Mouse (Mus musculus) forebrain, embryonic 10.5 days (tissue): ENCODE results near the gene Scyl1. TPM values are rescaled to one million over a fixed set of nuclear protein-coding genes. Genes with fewer than 3 reads are reported as not detected.

ENCODE experiments used
- DNase-seq: peaks from one replicate; pipeline ENCODE4 v3.0.0-alpha.2; 2017; ENCODE audit warnings: low spot score; ENCODE audit errors: extremely low spot score
- H3K27ac ChIP-seq: fragments of 300-500 bp; sonication (generic); 2 replicates; pipeline ENCODE4 v1.5.1; 2016; ENCODE audit warnings: mild to moderate bottlenecking
- H3K27me3 ChIP-seq: fragments of 300-500 bp; sonication (generic); 2 replicates; pipeline ENCODE4 v1.6.1; 2016; ENCODE audit warnings: mild to moderate bottlenecking; ENCODE audit not compliant: poor library complexity, severe bottlenecking
- H3K36me3 ChIP-seq: fragments of 300-500 bp; sonication (generic); replicated peaks from 2 replicates; pipeline ENCODE4 v1.6.1; 2016; ENCODE audit warnings: mild to moderate bottlenecking, moderate library complexity
- H3K4me1 ChIP-seq: fragments of 300-500 bp; sonication (generic); 2 replicates; pipeline ENCODE4 v1.6.1; 2016
- H3K4me3 ChIP-seq: fragments of 300-500 bp; sonication (generic); 2 replicates; pipeline ENCODE4 v1.5.1; 2016; ENCODE audit warnings: mild to moderate bottlenecking, moderate library complexity
- H3K9me3 ChIP-seq: fragments of 300-500 bp; sonication (generic); 2 replicates; pipeline ENCODE4 v1.6.1; 2016; ENCODE audit warnings: mild to moderate bottlenecking, moderate library complexity
- WGBS: fragments of 180-500 bp; shearing (Covaris S2); methylation state at CpG from one replicate; pipeline ENCODE4 v1.1.7; 2016; 5-methylcytosine and 5-hydroxymethylcytosine counted together
- polyA plus RNA-seq: library from polyadenylated mRNA; unstranded; fragments of >200 nt; fragmentation: Nextera tagmentation; extraction: Ambion mirVana; gene quantifications from 2 replicates; pipeline ENCODE4 v1.2.1, GENCODE M21; 2016

The Scyl1 gene
- polyA plus RNA-seq, 1 experiment from 2014 or later: 64.6 TPM

DNA sequence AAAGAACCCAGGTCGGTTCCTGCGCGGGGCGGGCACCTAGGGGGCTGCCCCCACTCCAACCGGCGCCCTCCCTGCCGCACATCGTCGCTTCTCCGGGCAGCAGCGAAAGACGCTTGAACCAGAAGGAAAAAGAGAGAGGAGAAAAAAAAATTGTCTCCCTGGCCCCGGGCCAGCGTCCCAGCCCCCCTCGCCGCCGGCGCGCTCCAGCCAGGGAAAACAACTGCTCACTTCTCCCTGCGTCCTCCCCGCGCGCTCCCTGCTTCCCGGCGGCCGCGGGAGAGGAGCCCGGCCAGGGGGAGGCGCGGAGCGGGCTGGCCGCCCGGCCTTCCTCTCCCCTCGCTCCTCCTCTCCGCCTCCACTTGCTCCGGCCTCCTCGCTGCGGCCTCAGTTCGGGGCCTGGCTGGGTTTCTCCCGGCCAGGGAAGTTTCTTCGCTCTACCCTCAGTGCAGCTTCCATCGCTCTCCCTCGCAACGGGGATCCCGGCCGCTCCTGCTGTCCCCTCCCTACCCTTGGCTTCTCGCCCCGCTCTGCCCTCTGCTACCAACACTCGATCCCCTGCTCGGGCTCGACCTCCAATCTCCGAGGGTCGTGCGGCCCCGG, 29.5 kb downstream of the Scyl1 start:
- peaks cover 89% of the 10 kb centered on the region for H3K27me3 ChIP-seq
- peak overlapping the region; percentile 88 for H3K27ac ChIP-seq
- no peaks in the 10 kb centered on the region for H3K36me3 ChIP-seq
- DNase-seq: peak; percentile 54
- H3K4me1 ChIP-seq: peaks cover 60% of the 10 kb centered on the region
- peak overlapping the region; percentile 77 for H3K4me3 ChIP-seq
- H3K9me3 ChIP-seq: no peaks in the 10 kb centered on the region
- WGBS: 1% methylated on average over 54 of the region's 55 CpGs

GRCm38 (mm10) chr19:5740320-5741317, 30.6 kb downstream of the Scyl1 start, which contains the start of gene Ltbp3:
Gene Ltbp3 (plus strand): TSS chr19:5740904.
- Histone ChIP-seq H3K27me3 (peaks cover 80% of the 10 kb centered on the region), H3K27ac (peak within 1 kb of the TSS; percentile 88), H3K4me3 (peak within 1 kb of the TSS; percentile 77), H3K9me3 (no peaks in the 10 kb centered on the region), H3K36me3 (no peaks in the 10 kb centered on the region), H3K4me1 (peaks cover 48% of the 10 kb centered on the region)
- 12% methylated on average over 14 of the region's 14 CpGs for WGBS
- no peak for DNase-seq

- no peak overlapping the region for H3K4me3 ChIP-seq
- DNase-seq: no peak
- peaks cover 68% of the 10 kb centered on the region for H3K27me3 ChIP-seq
- no peak overlapping the region for H3K27ac ChIP-seq
- H3K36me3 ChIP-seq: no peaks in the 10 kb centered on the region
- peaks cover 41% of the 10 kb centered on the region for H3K4me1 ChIP-seq
- no peaks in the 10 kb centered on the region for H3K9me3 ChIP-seq
- 57% methylated on average over 2 of the region's 2 CpGs for WGBS
These were observed 31.8 kb downstream of the Scyl1 start for GRCm38 (mm10) chr19:5739446-5739845.

GRCm38 (mm10) chr19:5734325-5734724, 36.9 kb downstream of the Scyl1 start:
- DNase-seq: no peak
- Histone ChIP-seq H3K27me3 (peaks cover 17% of the 10 kb centered on the region), H3K27ac (no peak overlapping the region), H3K36me3 (peaks cover 9% of the 10 kb centered on the region), H3K4me1 (peaks cover 28% of the 10 kb centered on the region), H3K9me3 (no peaks in the 10 kb centered on the region), H3K4me3 (no peak overlapping the region)
- WGBS: 83% methylated on average over 9 of the region's 9 CpGs

DNA sequence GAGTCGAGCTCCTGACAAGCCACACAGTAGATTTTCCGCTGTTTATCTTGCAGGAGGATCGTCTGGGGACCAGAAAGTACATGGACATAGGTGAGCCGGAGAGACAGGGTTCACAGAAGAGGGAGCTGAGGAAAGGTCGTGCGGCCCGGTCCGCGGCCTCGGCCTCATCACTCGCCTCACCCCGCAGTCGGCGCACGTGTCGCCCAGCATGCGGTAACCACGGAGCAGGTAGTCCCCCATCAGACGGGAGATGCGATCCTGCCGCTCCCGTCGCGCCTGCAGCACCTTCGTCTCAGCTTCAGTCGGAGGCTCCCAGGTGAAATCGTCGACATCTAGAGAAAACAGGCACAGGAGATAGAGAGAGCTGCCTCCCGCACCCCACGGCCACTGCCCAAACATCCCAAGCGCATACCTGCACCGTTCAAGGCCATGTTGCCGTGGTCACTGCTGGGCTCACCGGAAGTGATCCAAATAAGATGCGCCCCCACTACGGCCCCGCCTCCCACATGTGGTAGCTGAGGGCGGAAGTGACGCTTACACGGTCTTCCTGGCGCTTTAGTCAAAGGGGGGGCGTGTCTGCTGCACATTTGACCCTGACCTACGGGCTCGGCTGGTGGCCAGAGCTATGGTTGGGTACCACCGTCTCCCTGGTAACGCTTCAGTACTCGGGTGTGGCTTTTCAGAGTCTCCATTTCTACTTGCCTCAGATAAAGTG, 39.8 kb downstream of the Scyl1 start:
- peak; percentile 98 for DNase-seq
- Histone ChIP-seq H3K4me3 (peak overlapping the region; percentile 88), H3K4me1 (peaks cover 56% of the 10 kb centered on the region), H3K27me3 (peaks cover 10% of the 10 kb centered on the region), H3K36me3 (peaks cover 17% of the 10 kb centered on the region), H3K27ac (peak overlapping the region; percentile 84), H3K9me3 (no peaks in the 10 kb centered on the region)
- under 1% methylated on average over 47 of the region's 47 CpGs for WGBS

- Histone ChIP-seq H3K4me1 (peaks cover 65% of the 10 kb centered on the region), H3K27me3 (peaks cover 17% of the 10 kb centered on the region), H3K36me3 (peaks cover 23% of the 10 kb centered on the region), H3K27ac (peak overlapping the region; percentile 84), H3K9me3 (no peaks in the 10 kb centered on the region), H3K4me3 (peak overlapping the region; percentile 88)
- DNase-seq: no peak
- 77% methylated on average over 29 of the region's 29 CpGs for WGBS
These were observed 40.7 kb downstream of the Scyl1 start for GRCm38 (mm10) chr19:5730314-5731186.

DNA sequence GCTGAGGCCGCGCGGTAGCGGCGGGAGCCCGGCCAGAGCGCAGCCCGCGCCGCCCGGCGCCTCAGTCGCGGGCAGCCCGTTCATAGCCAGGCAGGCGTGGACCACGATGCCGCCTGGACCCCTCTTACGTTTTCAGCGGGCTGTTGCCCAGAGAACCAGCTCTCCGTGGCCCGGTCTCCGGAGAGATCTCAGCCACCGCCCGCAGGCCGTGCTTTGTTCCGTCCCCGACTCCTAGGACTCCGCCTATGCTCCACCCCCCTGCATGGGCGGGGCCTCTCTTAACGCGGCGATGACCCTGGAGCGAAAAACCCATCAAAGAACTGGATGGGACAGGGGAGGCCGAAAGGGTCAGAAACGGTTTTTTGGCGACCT, 41.8 kb downstream of the Scyl1 start, which contains the start of gene Fam89b:
Fam89b (minus strand) TSS at position 210 of the 372 bp plus-strand sequence.
- Histone ChIP-seq H3K27me3 (peaks cover 17% of the 10 kb centered on the region), H3K4me1 (peaks cover 76% of the 10 kb centered on the region), H3K36me3 (peaks cover 34% of the 10 kb centered on the region), H3K4me3 (peak within 1 kb of the TSS; percentile 88), H3K27ac (peak within 1 kb of the TSS; percentile 98), H3K9me3 (no peaks in the 10 kb centered on the region)
- WGBS: under 1% methylated on average over 37 of the region's 37 CpGs
- peak; percentile 85 for DNase-seq

DNA sequence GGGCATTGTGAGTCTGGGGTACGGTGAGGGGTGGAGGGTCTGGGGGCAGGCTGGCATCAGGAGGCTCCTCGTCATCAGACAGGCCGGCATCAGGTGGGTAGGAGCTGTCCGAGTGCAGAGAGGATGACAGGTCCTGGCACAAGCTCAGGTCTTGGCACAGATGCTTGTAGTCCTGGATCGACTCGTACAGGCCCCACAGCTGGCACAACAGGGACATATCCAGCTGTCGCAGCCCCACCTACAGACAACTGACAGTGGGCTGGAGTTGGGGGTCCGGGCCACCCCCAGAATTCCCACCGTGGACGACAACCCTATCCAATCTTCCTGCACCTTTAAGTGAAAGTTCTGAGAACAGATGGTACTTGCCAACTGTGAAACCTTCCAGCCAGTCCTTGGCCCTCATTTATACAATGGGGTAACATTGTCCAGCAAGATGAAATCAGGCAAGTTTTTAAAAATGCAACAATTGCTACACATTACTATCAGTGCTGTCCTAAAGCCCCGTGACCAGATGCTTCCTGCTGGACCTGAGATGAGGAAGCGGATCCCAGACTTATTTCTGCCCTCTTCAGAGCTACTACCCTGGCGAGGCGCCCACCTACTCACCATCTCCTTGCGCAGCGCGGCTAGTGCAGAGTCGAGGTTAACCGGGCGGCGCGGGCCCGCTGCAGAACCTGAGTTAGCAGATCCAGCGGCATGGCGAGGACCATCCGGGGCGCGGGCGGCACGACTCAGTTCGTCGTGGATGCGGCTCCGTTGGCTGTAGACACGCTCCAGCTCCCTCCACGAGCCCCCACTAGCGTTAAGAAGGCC, 42.4 kb downstream of the Scyl1 start:
- peaks cover 77% of the 10 kb centered on the region for H3K4me1 ChIP-seq
- peak overlapping the region; percentile 88 for H3K4me3 ChIP-seq
- 13% methylated on average over 37 of the region's 37 CpGs for WGBS
- peaks cover 17% of the 10 kb centered on the region for H3K27me3 ChIP-seq
- peak overlapping the region; percentile 98 for H3K27ac ChIP-seq
- H3K9me3 ChIP-seq: no peaks in the 10 kb centered on the region
- no peak for DNase-seq
- peaks cover 40% of the 10 kb centered on the region for H3K36me3 ChIP-seq

DNA sequence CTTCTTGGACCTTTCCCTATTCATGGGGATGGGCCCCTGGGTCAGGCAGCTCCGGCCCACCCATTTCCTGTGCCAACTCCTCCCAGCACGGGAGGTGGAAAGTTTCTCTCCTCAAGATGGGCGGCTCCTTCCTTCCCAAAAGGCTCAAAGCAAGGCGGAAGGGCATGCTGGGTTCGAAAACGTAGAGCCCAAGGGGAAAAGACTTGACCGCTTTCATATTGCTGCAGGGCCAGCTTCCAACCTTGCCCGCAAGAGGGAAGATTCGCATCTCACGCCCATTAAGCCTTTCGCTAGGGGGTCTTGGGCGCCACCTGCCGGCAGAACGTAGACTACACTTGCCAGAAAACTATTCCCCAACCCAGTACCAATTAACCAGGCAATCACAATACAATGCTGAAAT, 43.5 kb downstream of the Scyl1 start:
- peak; percentile 89 for DNase-seq
- no peaks in the 10 kb centered on the region for H3K9me3 ChIP-seq
- H3K27ac ChIP-seq: peak overlapping the region; percentile 49
- peaks cover 77% of the 10 kb centered on the region for H3K4me1 ChIP-seq
- WGBS: 5% methylated on average over 14 of the region's 14 CpGs
- peaks cover 48% of the 10 kb centered on the region for H3K36me3 ChIP-seq
- peaks cover 17% of the 10 kb centered on the region for H3K27me3 ChIP-seq
- H3K4me3 ChIP-seq: peak overlapping the region; percentile 88

DNA sequence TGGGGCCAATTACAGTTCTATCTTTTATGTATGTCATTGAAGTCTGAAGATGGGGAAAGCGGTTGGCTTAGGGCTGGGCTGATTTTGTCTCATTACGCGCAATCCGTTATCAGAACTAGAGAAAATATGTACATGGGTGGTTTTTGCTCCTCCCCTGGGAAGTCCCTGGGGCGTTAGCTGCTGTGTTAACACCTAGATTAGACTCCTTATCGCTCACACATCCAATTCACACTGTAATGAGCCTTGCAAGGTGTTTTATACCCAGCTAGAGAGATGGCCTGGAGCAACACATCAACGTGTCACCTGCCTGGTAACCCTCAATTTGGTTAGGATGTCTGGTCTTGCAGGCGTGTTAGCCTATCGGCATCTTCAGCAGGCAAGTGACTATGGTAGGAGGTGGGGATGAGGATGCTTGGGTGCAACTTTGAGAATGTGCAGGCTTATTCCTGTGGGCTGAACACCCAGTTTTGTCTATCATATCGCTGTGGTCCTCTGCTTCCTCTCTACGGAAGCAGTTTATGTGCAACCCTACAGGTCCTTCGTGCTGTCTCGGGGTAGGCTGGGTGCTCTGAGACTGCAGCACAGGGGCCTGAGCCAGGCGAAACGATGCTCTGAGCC, 44.1 kb downstream of the Scyl1 start:
- DNase-seq: no peak
- peaks cover 76% of the 10 kb centered on the region for H3K4me1 ChIP-seq
- H3K4me3 ChIP-seq: peak overlapping the region; percentile 88
- H3K27me3 ChIP-seq: peaks cover 17% of the 10 kb centered on the region
- no peaks in the 10 kb centered on the region for H3K9me3 ChIP-seq
- peak overlapping the region; percentile 49 for H3K27ac ChIP-seq
- peaks cover 54% of the 10 kb centered on the region for H3K36me3 ChIP-seq
- 85% methylated on average over 15 of the region's 15 CpGs for WGBS
